Mouse (Mus musculus) neutrophil, adult 83 days (primary cell): ENCODE results near the gene Aox4. TPM values are rescaled to one million over a fixed set of nuclear protein-coding genes. Genes with fewer than 3 reads are reported as not detected.

Experiments
- total RNA-seq, 2 experiments: library from RNA; stranded (reverse); gene quantifications; one replicate each; pipeline ENCODE4 v1.2.4; 2023

The Aox4 gene
- total RNA-seq = under 1 TPM; 0.24 to 0.42 TPM

GRCm38 (mm10) chr1:58210203-58210602, at the start of gene Aox4:
TSS of gene Aox4 (plus strand) at chr1:58210397.

GRCm38 (mm10) chr1:58278026-58278425, 67.8 kb downstream of the Aox4 start, which contains the start of gene Aox2:
TSS of gene Aox2 (plus strand) at chr1:58278326.

Other genes with a start within 250 kb of the Aox4 start
- gene Sgo2a, start 214.4 kb upstream of the Aox4 start, total RNA-seq = 10 to 100 TPM; 18.6 to 20.9 TPM
- 10 to 100 TPM; 13.1 to 13.4 TPM for gene Kctd18, start 191.4 kb upstream of the Aox4 start, total RNA-seq
- gene Aox1, start 180.5 kb upstream of the Aox4 start, total RNA-seq = under 1 TPM; 0.13 to 0.44 TPM
- gene Aox3, start 97.3 kb upstream of the Aox4 start, total RNA-seq = under 1 TPM; 0.26 to 0.88 TPM
- under 1 TPM in 1 of 2 experiments, not detected in 1; 0.18 TPM for gene Aox2, start 67.9 kb downstream of the Aox4 start, total RNA-seq
- 10 to 100 TPM; 94.2 to 95.9 TPM for gene Bzw1, start 182.5 kb downstream of the Aox4 start, total RNA-seq
- gene Clk1, start 213.7 kb downstream of the Aox4 start, total RNA-seq = 100 to 1,000 TPM; 673 to 776 TPM
- gene Nif3l1, start 234.8 kb downstream of the Aox4 start, total RNA-seq = 10 to 100 TPM; 12.0 to 14.2 TPM
- 10 to 100 TPM; 18.3 to 21.2 TPM for gene Ppil3, start 235.1 kb downstream of the Aox4 start, total RNA-seq